Comparison of ENCODE assay signal across 8 mouse cellular contexts in the genomic region with DNA sequence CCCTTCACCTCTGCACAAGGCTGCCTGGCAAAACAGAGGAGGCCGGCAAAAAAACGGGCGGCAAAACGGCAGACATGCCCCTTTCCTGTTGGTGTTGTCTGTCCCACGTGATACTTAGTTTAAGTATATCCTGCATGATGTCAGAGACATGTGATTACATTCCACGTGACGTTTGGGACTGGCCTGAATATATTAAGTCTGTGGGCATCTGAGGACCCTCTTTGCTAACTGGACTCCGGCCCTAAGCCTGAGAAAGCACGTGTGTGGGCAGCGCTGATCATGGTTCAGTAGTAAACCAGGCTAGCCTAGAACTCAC. TPM values are rescaled to one million over a fixed set of nuclear protein-coding genes. Genes with fewer than 3 reads are reported as not detected.
A peak's percentile ranks its signal among the peaks of the same experiment; 100 is the strongest.
DNase-seq lines count a peak whose midpoint lies in the region; ATAC-seq and TF ChIP-seq lines count a peak whose summit lies in the region.

No protein-coding gene starts in this region.

- H3K36me3 ChIP-seq in ES-Bruce4 (ENCODE audit: control insufficient read depth, insufficient read depth, low read length, poor library complexity, severe bottlenecking), result no peaks in the 10 kb centered on the region
- peaks cover 35% of the 10 kb centered on the region for H3K36me3 ChIP-seq in forebrain, embryonic 14.5 days (ENCODE audit: control insufficient read depth, insufficient read depth, low read length)
- peaks cover 22% of the 10 kb centered on the region for H3K36me3 ChIP-seq in liver, embryonic 13.5 days

- ATAC-seq in forebrain, embryonic 14.5 days, result 0 out of 2 replicates have a peak, but pooled peaks have one; percentile 7
- 0 out of 2 replicates have a peak, but pooled peaks have one; percentile 1 for ATAC-seq in liver, embryonic 13.5 days (ENCODE audit: low read depth)

- no peaks in the 10 kb centered on the region for H3K9me3 ChIP-seq in ES-Bruce4 (replicated peaks; ENCODE audit: control insufficient read depth, insufficient read depth, low read length, poor library complexity, severe bottlenecking)
- H3K9me3 ChIP-seq in forebrain, embryonic 14.5 days (replicated peaks; ENCODE audit: control insufficient read depth, low read length), result no peaks in the 10 kb centered on the region
- no peaks in the 10 kb centered on the region for H3K9me3 ChIP-seq in liver, embryonic 13.5 days (replicated peaks)

- intact Hi-C loops in gastrocnemius, adult 2 months (cut with DNase I), result no loop called here

- no peaks in the 10 kb centered on the region for H3K27me3 ChIP-seq in ES-Bruce4 (ENCODE audit: control insufficient read depth, insufficient read depth, low read length, poor library complexity, severe bottlenecking)
- H3K27me3 ChIP-seq in forebrain, embryonic 14.5 days (replicated peaks; ENCODE audit: control insufficient read depth, insufficient read depth, low read length), result no peaks in the 10 kb centered on the region
- H3K27me3 ChIP-seq in liver, embryonic 13.5 days, result peaks cover 33% of the 10 kb centered on the region

- H3K9ac ChIP-seq in ES-Bruce4 (ENCODE audit: low read depth, poor library complexity, severe bottlenecking), result peak overlapping the region; percentile 39
- no peak overlapping the region for H3K9ac ChIP-seq in forebrain, embryonic 14.5 days (ENCODE audit: low read length)
- H3K9ac ChIP-seq in liver, embryonic 13.5 days, result peak overlapping the region; percentile 8; the same call in 1 of the 2 replicates

- peak overlapping the region; percentile 35; the same call in 1 of the 2 replicates for H3K4me2 ChIP-seq in forebrain, embryonic 14.5 days (ENCODE audit: low read length)
- H3K4me2 ChIP-seq in liver, embryonic 13.5 days, result 0 out of 2 replicates have a peak overlapping the region, but pooled peaks have one; percentile 21

- DNase-seq in gastrocnemius, adult 2 months, result no peak
- no peak for DNase-seq in gastrocnemius, postnatal 10 days
- DNase-seq in forebrain, embryonic 14.5 days (ENCODE audit: low spot score), result peak; percentile 49
- no peak for DNase-seq in liver, embryonic 13.5 days
- no peak for DNase-seq in right cerebral cortex, postnatal 36 days (ENCODE audit: low spot score in 2 of 2)
- DNase-seq in adrenal gland, postnatal 25 days, result no peak
- no peak for DNase-seq in MN1 (ENCODE audit: low spot score)

- 31% methylated on average over 10 of the region's 10 CpGs for WGBS in forebrain, embryonic 14.5 days
- WGBS in liver, embryonic 13.5 days (ENCODE audit: insufficient replicate concordance), result 41% methylated on average over 10 of the region's 10 CpGs

- H3K4me3 ChIP-seq in gastrocnemius, adult 2 months, result peak overlapping the region; percentile 34
- H3K4me3 ChIP-seq in ES-Bruce4 (ENCODE audit: low read depth, low read length), result peak overlapping the region; percentile 13
- no peak overlapping the region for H3K4me3 ChIP-seq in forebrain, embryonic 14.5 days (ENCODE audit: low read depth, low read length)
- no peak overlapping the region for H3K4me3 ChIP-seq in liver, embryonic 13.5 days (replicated peaks)

- TF ChIP-seq CTCF in gastrocnemius, adult 2 months (IDR thresholded peaks at IDR 0.05), result no peak
- TF ChIP-seq CTCF in ES-Bruce4 (IDR thresholded peaks at IDR 0.05; ENCODE audit: low read depth, low read length), result no peak

- no peak for TF ChIP-seq EP300 in ES-Bruce4 (IDR thresholded peaks at IDR 0.05; ENCODE audit: insufficient read depth, low read depth, low read length)

- H3K27ac ChIP-seq in gastrocnemius, adult 2 months, result peak overlapping the region; percentile 97
- H3K27ac ChIP-seq in ES-Bruce4 (ENCODE audit: insufficient read depth, low read length), result peak overlapping the region; percentile 2
- H3K27ac ChIP-seq in forebrain, embryonic 14.5 days (ENCODE audit: low read depth, low read length), result peak overlapping the region; percentile 80
- peak overlapping the region; percentile 41 for H3K27ac ChIP-seq in liver, embryonic 13.5 days

- peaks cover 6% of the 10 kb centered on the region for H3K4me1 ChIP-seq in ES-Bruce4 (ENCODE audit: control insufficient read depth, insufficient read depth, low read length)
- peaks cover 24% of the 10 kb centered on the region for H3K4me1 ChIP-seq in forebrain, embryonic 14.5 days (ENCODE audit: control insufficient read depth, insufficient read depth, low read length)
- peaks cover 41% of the 10 kb centered on the region for H3K4me1 ChIP-seq in liver, embryonic 13.5 days (replicated peaks)

- no peak for TF ChIP-seq POLR2A in ES-Bruce4 (IDR thresholded peaks at IDR 0.05; ENCODE audit: insufficient read depth, low read length)

RNA-seq across cellular contexts. Expression of gene Smim24, which starts 8.3 kb away (rescaled TPM):
- not detected for total RNA-seq in gastrocnemius, adult 2 months (2021)
- total RNA-seq in gastrocnemius, postnatal 10 days (2021), result under 1 TPM in 1 of 2 experiments, not detected in 1; 0.65 TPM
- polyA plus RNA-seq in ES-Bruce4 (2011; ENCODE audit: insufficient read depth, insufficient read length, low read depth, missing spikeins), result 4.8 and 5.3 TPM in 2 replicates
- polyA plus RNA-seq in forebrain, embryonic 14.5 days (2014; fragmentation: Nextera tagmentation; extraction: Ambion mirVana), result 1.5 and 2.0 TPM in 2 replicates
- 1.8 TPM in 2 replicates for polyA plus RNA-seq in liver, embryonic 13.5 days (2015; fragmentation: Nextera tagmentation; extraction: Ambion mirVana)
- 1.4 TPM in 1 of 2 replicates, not detected in the other for total RNA-seq in adrenal gland, postnatal 25 days (2021)

RNA-seq across cellular contexts. Expression of gene Gm48552, which starts 12.4 kb away (rescaled TPM):
- total RNA-seq in gastrocnemius, adult 2 months (2021), result 1 to 10 TPM in 1 of 2 experiments, under 1 TPM in 1; 0.84 to 1.0 TPM
- total RNA-seq in gastrocnemius, postnatal 10 days (2021), result 1 to 10 TPM in 1 of 2 experiments, under 1 TPM in 1; 0.33 to 2.0 TPM
- polyA plus RNA-seq in ES-Bruce4 (2011; ENCODE audit: insufficient read depth, insufficient read length, low read depth, missing spikeins), result 1.1 TPM in 1 of 2 replicates, not detected in the other
- polyA plus RNA-seq in forebrain, embryonic 14.5 days (2014; fragmentation: Nextera tagmentation; extraction: Ambion mirVana), result 0.65 and 0.69 TPM in 2 replicates
- polyA plus RNA-seq in liver, embryonic 13.5 days (2015; fragmentation: Nextera tagmentation; extraction: Ambion mirVana), result 0.93 TPM in 1 of 2 replicates, not detected in the other
- 1.5 TPM in 1 of 2 replicates, not detected in the other for total RNA-seq in adrenal gland, postnatal 25 days (2021)

RNA-seq across cellular contexts. Expression of gene Gm48551, which starts 16.9 kb away (rescaled TPM):
- total RNA-seq in gastrocnemius, adult 2 months (2021), result 1 to 10 TPM in 1 of 2 experiments, under 1 TPM in 1; 0.87 to 2.8 TPM
- total RNA-seq in gastrocnemius, postnatal 10 days (2021), result under 1 TPM; 0.40 to 0.45 TPM
- polyA plus RNA-seq in ES-Bruce4 (2011; ENCODE audit: insufficient read depth, insufficient read length, low read depth, missing spikeins), result 1.5 TPM in 1 of 2 replicates, not detected in the other
- polyA plus RNA-seq in forebrain, embryonic 14.5 days (2014; fragmentation: Nextera tagmentation; extraction: Ambion mirVana), result 3.6 and 4.8 TPM in 2 replicates
- 0.86 and 0.89 TPM in 2 replicates for polyA plus RNA-seq in liver, embryonic 13.5 days (2015; fragmentation: Nextera tagmentation; extraction: Ambion mirVana)
- total RNA-seq in adrenal gland, postnatal 25 days (2021), result 1.7 TPM in 2 replicates

RNA-seq across cellular contexts. Expression of gene Dohh, which starts 16.9 kb away (rescaled TPM):
- total RNA-seq in gastrocnemius, adult 2 months (2021), result 10 to 100 TPM; 38.1 to 39.8 TPM
- total RNA-seq in gastrocnemius, postnatal 10 days (2021), result 10 to 100 TPM; 40.3 to 46.7 TPM
- polyA plus RNA-seq in ES-Bruce4 (2011; ENCODE audit: insufficient read depth, insufficient read length, low read depth, missing spikeins), result 52.9 and 70.3 TPM in 2 replicates
- 78.7 and 78.8 TPM in 2 replicates for polyA plus RNA-seq in forebrain, embryonic 14.5 days (2014; fragmentation: Nextera tagmentation; extraction: Ambion mirVana)
- polyA plus RNA-seq in liver, embryonic 13.5 days (2015; fragmentation: Nextera tagmentation; extraction: Ambion mirVana), result 61.1 and 68.7 TPM in 2 replicates
- 48.4 and 52.7 TPM in 2 replicates for total RNA-seq in adrenal gland, postnatal 25 days (2021)

RNA-seq across cellular contexts. Expression of gene Fzr1, which starts 22.8 kb away (rescaled TPM):
- 10 to 100 TPM; 14.0 to 18.8 TPM for total RNA-seq in gastrocnemius, adult 2 months (2021)
- total RNA-seq in gastrocnemius, postnatal 10 days (2021), result 10 to 100 TPM; 17.6 to 24.1 TPM
- 47.8 and 51.4 TPM in 2 replicates for polyA plus RNA-seq in ES-Bruce4 (2011; ENCODE audit: insufficient read depth, insufficient read length, low read depth, missing spikeins)
- 101 and 109 TPM in 2 replicates for polyA plus RNA-seq in forebrain, embryonic 14.5 days (2014; fragmentation: Nextera tagmentation; extraction: Ambion mirVana)
- polyA plus RNA-seq in liver, embryonic 13.5 days (2015; fragmentation: Nextera tagmentation; extraction: Ambion mirVana), result 89.5 and 94.1 TPM in 2 replicates
- 49.3 and 51.6 TPM in 2 replicates for total RNA-seq in adrenal gland, postnatal 25 days (2021)

Comparison
In these comparisons a context has a peak if more than half of its experiments do, and no peak if none do; other contexts are left out.
1. H3K27ac ChIP-seq: peak in every context shown above with its lines; median percentile 97 in gastrocnemius, adult 2 months; 80 in forebrain, embryonic 14.5 days; 41 in liver, embryonic 13.5 days; 2 in ES-Bruce4.
2. H3K4me3 ChIP-seq: peak in gastrocnemius, adult 2 months (single experiment) and ES-Bruce4 (single experiment); none in forebrain, embryonic 14.5 days (single experiment) and liver, embryonic 13.5 days (single experiment).